Mouse (Mus musculus): ENCODE measurements around the gene Cxcl12. TPM values are rescaled to one million over a fixed set of nuclear protein-coding genes. Genes with fewer than 3 reads are reported as not detected.

The Cxcl12 gene
- polyA plus RNA-seq, 1 experiment = 52.1 TPM

DNA sequence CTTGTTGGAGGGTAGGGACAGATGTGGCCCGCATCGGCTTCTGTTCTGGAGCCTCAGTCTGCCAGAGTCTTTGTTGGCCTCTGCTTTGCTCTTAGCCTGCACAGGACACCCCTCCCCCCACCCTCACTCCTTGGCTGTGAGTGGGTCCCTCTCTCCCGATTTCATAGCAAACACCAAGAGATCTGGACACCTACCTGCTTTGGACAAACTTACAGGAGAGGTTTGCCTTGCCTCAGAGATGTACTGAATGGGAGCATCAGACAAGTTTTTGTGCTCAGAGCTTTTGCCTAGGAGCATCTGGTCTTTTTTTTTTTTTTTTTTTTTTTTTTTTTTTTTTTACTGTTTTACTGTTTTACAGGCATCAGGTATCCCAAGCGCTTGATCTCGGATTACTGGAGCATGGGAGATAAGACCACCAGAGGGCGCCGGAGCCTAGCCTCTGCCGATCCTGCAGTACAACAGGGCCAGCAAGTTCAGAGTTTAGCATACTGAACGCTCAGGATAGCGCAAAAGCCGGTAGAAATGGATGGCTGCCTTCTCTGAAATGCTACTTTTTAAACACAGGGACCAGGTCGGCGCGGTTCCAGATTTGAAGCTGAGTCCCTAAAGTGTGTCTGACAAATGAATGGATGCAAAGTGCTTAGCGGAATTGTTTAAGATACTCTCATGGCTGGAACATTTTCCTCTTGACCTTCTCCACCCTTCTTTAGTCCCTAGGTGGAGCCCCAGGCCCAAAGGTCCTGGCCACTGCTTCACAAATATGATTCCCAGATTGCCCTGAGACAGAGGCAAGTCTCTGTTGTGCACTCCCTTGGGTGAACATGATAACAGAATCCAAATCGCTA, 1.5 kb upstream of the Cxcl12 start:
- Histone ChIP-seq H3K36me3 (ENCODE audit: control insufficient read depth, insufficient read depth, low read length) (no peaks in the 10 kb centered on the region), H3K4me1 (ENCODE audit: control insufficient read depth, insufficient read depth, insufficient read length, low read length) (peaks cover 6% of the 10 kb centered on the region), H3K27me3 (ENCODE audit: control insufficient read depth, insufficient read depth, low read length) (peaks cover 19% of the 10 kb centered on the region), H3K27ac (ENCODE audit: insufficient read depth, low read depth, low read length) (no peak overlapping the region), H3K4me3 (ENCODE audit: low read depth, low read length) (no peak overlapping the region)
- peak; percentile 72; the same call in 1 of the 2 replicates for TF ChIP-seq CTCF (IDR thresholded peaks at IDR 0.05; ENCODE audit: extremely low read depth, insufficient read length, insufficient replicate concordance, low read depth, low read length)
- no peak for TF ChIP-seq POLR2A (IDR thresholded peaks at IDR 0.05; ENCODE audit: low read depth, low read length)
- WGBS = 4% methylated on average over 16 of the region's 16 CpGs

DNA sequence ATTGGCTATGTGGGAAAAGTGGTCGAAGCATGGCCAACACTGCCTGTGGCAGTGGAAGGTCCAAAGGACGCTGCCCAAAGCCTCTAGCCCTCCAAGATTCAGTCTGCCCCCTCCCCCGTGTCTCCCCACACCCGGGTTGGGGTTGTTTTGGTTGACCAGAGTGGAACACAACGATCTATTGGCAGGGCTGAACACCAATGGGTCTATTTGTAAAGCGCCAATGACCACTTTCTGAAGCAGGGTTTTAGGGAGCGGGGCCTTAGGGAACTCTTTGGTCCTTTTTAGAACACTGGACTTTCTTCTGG, 957 bp upstream of the Cxcl12 start:
- Histone ChIP-seq H3K27ac (ENCODE audit: insufficient read depth, low read depth, low read length) (no peak overlapping the region), H3K27me3 (ENCODE audit: control insufficient read depth, insufficient read depth, low read length) (peaks cover 19% of the 10 kb centered on the region), H3K4me3 (ENCODE audit: low read depth, low read length) (no peak overlapping the region), H3K4me1 (ENCODE audit: control insufficient read depth, insufficient read depth, insufficient read length, low read length) (peaks cover 6% of the 10 kb centered on the region), H3K36me3 (ENCODE audit: control insufficient read depth, insufficient read depth, low read length) (no peaks in the 10 kb centered on the region)
- WGBS = 29% methylated on average over 7 of the region's 7 CpGs
- TF ChIP-seq CTCF (IDR thresholded peaks at IDR 0.05; ENCODE audit: extremely low read depth, insufficient read length, insufficient replicate concordance, low read depth, low read length) = no peak

DNA sequence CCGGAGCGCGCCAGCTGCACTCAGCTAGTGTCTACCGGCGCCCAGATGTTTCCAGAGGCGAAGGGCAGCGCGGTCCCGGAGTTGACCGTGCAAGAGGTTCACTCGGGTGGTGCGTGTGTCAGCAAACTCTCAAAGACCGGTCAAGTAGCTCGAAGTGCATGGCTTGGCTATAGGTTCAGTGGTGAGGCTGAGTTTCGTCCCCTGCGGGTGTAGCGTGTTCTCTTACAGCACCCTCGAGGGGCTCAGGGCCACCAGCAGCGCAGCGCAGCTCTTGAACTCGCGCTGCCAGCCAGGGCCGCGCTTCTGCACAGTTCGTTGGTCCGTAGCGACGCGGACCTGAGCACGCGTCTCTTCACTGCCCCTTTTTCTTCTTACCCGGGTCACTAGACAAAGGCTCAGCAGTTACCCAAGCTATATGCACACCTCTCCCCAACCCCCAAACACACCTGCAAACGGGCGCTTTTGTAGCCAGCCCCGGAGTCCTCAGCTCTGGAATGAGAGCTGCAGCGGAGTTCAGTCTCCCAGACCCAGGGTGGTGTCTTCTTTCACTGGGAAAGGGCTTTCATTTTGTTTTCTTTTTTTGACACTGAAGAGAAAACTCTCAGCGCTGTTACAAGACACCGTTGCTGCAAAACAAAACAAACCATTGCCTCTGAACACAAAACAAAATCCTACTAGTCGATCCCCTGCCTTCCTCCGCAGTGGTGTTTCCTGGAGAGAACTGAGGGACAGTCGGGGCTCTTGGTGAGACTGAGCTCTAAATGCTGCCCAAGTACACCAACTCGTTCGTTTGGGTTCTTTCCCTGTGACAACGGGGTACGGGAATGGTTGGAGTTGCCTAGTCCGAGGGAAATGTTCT, 945 bp downstream of the Cxcl12 start:
- Histone ChIP-seq H3K4me3 (ENCODE audit: low read depth, low read length) (peak overlapping the region; percentile 75), H3K36me3 (ENCODE audit: control insufficient read depth, insufficient read depth, low read length) (no peaks in the 10 kb centered on the region), H3K27me3 (ENCODE audit: control insufficient read depth, insufficient read depth, low read length) (peaks cover 21% of the 10 kb centered on the region), H3K27ac (ENCODE audit: insufficient read depth, low read depth, low read length) (peak overlapping the region; percentile 1; the same call in 1 of the 2 replicates), H3K4me1 (ENCODE audit: control insufficient read depth, insufficient read depth, insufficient read length, low read length) (peaks cover 6% of the 10 kb centered on the region)
- TF ChIP-seq CTCF (IDR thresholded peaks at IDR 0.05; ENCODE audit: extremely low read depth, insufficient read length, insufficient replicate concordance, low read depth, low read length) = no peak
- TF ChIP-seq POLR2A (IDR thresholded peaks at IDR 0.05; ENCODE audit: low read depth, low read length) = no peak
- 1% methylated on average over 46 of the region's 46 CpGs for WGBS

DNA sequence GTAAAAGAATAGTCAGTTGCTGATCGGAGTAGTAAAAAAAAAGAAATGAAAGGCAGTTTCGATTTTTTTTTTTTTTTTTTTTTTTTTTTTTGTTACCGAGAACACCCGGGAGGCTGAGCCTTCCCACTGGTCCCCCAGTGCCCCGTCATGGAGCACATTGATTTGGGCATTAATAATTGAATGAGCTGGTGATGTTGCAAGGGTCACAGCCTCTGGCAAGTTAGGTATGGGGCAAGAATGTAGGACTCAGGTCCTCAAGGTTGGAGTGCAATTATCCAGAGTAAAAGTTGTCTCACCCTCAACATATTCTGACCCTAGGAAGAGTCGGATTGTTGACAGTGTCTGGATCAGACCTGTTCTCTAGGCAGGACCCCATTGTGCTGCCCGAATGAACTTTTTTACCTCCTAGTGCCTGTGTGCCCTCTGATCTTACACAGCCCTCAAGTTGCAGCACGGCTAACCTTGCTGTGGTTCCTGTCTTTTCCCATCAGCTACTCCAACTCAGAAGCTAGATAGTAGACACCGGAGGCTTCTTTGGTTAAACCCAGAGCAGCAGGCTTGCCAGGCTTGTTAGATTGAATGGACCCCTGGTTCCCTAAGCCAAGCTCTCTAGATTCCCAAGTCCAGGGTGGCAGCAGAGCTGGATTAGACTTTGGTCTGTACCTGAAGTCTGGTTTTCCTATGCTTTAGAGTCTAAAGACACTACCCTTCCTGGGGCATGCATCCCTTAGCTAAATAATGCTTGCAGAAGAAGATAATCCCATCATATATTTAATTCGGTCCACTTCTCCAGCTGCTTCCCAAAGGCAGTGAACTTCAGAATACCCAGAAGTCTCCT, 1.8 kb downstream of the Cxcl12 start:
- Histone ChIP-seq H3K4me1 (ENCODE audit: control insufficient read depth, insufficient read depth, insufficient read length, low read length) (peaks cover 6% of the 10 kb centered on the region), H3K27ac (ENCODE audit: insufficient read depth, low read depth, low read length) (no peak overlapping the region), H3K36me3 (ENCODE audit: control insufficient read depth, insufficient read depth, low read length) (no peaks in the 10 kb centered on the region), H3K4me3 (ENCODE audit: low read depth, low read length) (peak overlapping the region; percentile 75), H3K27me3 (ENCODE audit: control insufficient read depth, insufficient read depth, low read length) (peaks cover 21% of the 10 kb centered on the region)
- 36% methylated on average over 10 of the region's 10 CpGs for WGBS
- TF ChIP-seq POLR2A (IDR thresholded peaks at IDR 0.05; ENCODE audit: low read depth, low read length) (no peak), CTCF (IDR thresholded peaks at IDR 0.05; ENCODE audit: extremely low read depth, insufficient read length, insufficient replicate concordance, low read depth, low read length) (no peak)

DNA sequence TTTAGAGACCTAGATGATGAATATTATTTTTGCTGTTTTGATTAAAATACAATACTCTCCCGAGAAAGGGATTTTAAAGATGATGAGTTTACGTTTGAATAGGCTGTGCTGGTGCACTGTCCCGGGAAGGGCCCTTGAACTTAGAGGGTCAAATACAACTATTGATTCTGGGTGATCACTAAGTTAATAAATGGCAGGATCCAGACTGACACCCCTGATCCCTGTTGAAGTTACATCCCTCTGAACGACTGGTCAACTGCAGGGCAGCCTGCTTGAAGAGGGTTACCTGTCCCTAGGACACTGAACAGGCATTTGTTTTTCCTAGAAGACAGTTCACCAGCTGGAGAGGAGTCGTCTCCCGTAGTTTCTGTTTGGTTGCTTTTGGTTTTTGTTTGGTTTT, 4.0 kb downstream of the Cxcl12 start:
- Histone ChIP-seq H3K36me3 (ENCODE audit: control insufficient read depth, insufficient read depth, low read length) (no peaks in the 10 kb centered on the region), H3K27ac (ENCODE audit: insufficient read depth, low read depth, low read length) (no peak overlapping the region), H3K27me3 (ENCODE audit: control insufficient read depth, insufficient read depth, low read length) (peaks cover 21% of the 10 kb centered on the region), H3K4me1 (ENCODE audit: control insufficient read depth, insufficient read depth, insufficient read length, low read length) (peaks cover 6% of the 10 kb centered on the region), H3K4me3 (ENCODE audit: low read depth, low read length) (no peak overlapping the region)
- WGBS = 58% methylated on average over 6 of the region's 6 CpGs
- TF ChIP-seq POLR2A (IDR thresholded peaks at IDR 0.05; ENCODE audit: low read depth, low read length) = no peak
- no peak for TF ChIP-seq CTCF (IDR thresholded peaks at IDR 0.05; ENCODE audit: extremely low read depth, insufficient read length, insufficient replicate concordance, low read depth, low read length)

DNA sequence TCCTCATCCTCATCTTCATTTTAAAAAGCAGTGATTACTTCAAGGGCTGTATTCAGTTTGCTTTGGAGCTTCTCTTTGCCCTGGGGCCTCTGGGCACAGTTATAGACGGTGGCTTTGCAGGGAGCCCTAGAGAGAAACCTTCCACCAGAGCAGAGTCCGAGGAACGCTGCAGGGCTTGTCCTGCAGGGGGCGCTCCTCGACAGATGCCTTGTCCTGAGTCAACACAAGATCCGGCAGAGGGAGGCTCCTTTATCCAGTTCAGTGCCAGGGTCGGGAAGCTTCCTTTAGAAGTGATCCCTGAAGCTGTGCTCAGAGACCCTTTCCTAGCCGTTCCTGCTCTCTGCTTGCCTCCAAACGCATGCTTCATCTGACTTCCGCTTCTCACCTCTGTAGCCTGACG, 5.5 kb downstream of the Cxcl12 start:
- no peaks in the 10 kb centered on the region for H3K36me3 ChIP-seq (ENCODE audit: control insufficient read depth, insufficient read depth, low read length)
- H3K4me1 ChIP-seq (ENCODE audit: control insufficient read depth, insufficient read depth, insufficient read length, low read length) = peaks cover 4% of the 10 kb centered on the region
- H3K4me3 ChIP-seq (ENCODE audit: low read depth, low read length) = no peak overlapping the region
- peaks cover 15% of the 10 kb centered on the region for H3K27me3 ChIP-seq (ENCODE audit: control insufficient read depth, insufficient read depth, low read length)
- H3K27ac ChIP-seq (ENCODE audit: insufficient read depth, low read depth, low read length) = no peak overlapping the region
- TF ChIP-seq CTCF (IDR thresholded peaks at IDR 0.05; ENCODE audit: extremely low read depth, insufficient read length, insufficient replicate concordance, low read depth, low read length) (peak; percentile 75), POLR2A (IDR thresholded peaks at IDR 0.05; ENCODE audit: low read depth, low read length) (no peak)
- 15% methylated on average over 11 of the region's 11 CpGs for WGBS

All from small intestine, adult 2 months (tissue).